Mouse (Mus musculus) megakaryocyte progenitor cell, adult 5-6 weeks (primary cell): Measurements from ENCODE around the gene Ppm1n. TPM values are rescaled to one million over a fixed set of nuclear protein-coding genes. Genes with fewer than 3 reads are reported as not detected.

Experiments
- total RNA-seq, 2 experiments: library from RNA; stranded (forward) in 1 of 2; stranded (reverse) in 1 of 2; fragments of 157-497, 149-512 nt in 1 of 2; fragments of 200-1000 nt in 1 of 2; gene quantifications; 2 replicates each; pipeline versions ENCODE4 v1.2.3 to v1.2.4; 2015 to 2017

Gene Ppm1n
- total RNA-seq, 2 experiments from 2014 or later = not detected

Other genes starting within 250 kb of the Ppm1n start
- gene Rsph6a, start 225.4 kb downstream of the Ppm1n start, total RNA-seq (2015) = not detected in 2 replicates
- gene Rsph6a, start 225.4 kb downstream of the Ppm1n start, total RNA-seq (2017) = 0.61 TPM in 1 of 2 replicates, not detected in the other
- gene Dmwd, start 203.8 kb downstream of the Ppm1n start, total RNA-seq (2015) = 4.4 and 5.5 TPM in 2 replicates
- gene Dmwd, start 203.8 kb downstream of the Ppm1n start, total RNA-seq (2017) = 1.5 and 2.3 TPM in 2 replicates
- 0.78 and 1.9 TPM in 2 replicates for gene Dmpk, start 196.2 kb downstream of the Ppm1n start, total RNA-seq (2015)
- 0.84 TPM in 1 of 2 replicates, not detected in the other for gene Dmpk, start 196.2 kb downstream of the Ppm1n start, total RNA-seq (2017)
- 2.8 and 3.9 TPM in 2 replicates for gene Six5, start 185.5 kb downstream of the Ppm1n start, total RNA-seq (2015)
- gene Six5, start 185.5 kb downstream of the Ppm1n start, total RNA-seq (2017) = 2.3 and 2.4 TPM in 2 replicates
- gene Gm4969, start 161.7 kb downstream of the Ppm1n start, total RNA-seq (2015) = 0.24 and 0.57 TPM in 2 replicates
- 0.03 and 0.42 TPM in 2 replicates for gene Gm4969, start 161.7 kb downstream of the Ppm1n start, total RNA-seq (2017)
- 2.0 and 2.1 TPM in 2 replicates for gene Fbxo46, start 160.2 kb downstream of the Ppm1n start, total RNA-seq (2015)
- gene Fbxo46, start 160.2 kb downstream of the Ppm1n start, total RNA-seq (2017) = 4.2 and 5.0 TPM in 2 replicates
- 6.5 and 6.9 TPM in 2 replicates for gene Qpctl, start 130.8 kb downstream of the Ppm1n start, total RNA-seq (2015)
- gene Qpctl, start 130.8 kb downstream of the Ppm1n start, total RNA-seq (2017) = 3.4 and 5.6 TPM in 2 replicates
- 106 and 117 TPM in 2 replicates for gene Snrpd2, start 130.3 kb downstream of the Ppm1n start, total RNA-seq (2015)
- 78.6 and 83.9 TPM in 2 replicates for gene Snrpd2, start 130.3 kb downstream of the Ppm1n start, total RNA-seq (2017)
- gene Gipr, start 113.9 kb downstream of the Ppm1n start, total RNA-seq (2015) = not detected in 2 replicates
- gene Gipr, start 113.9 kb downstream of the Ppm1n start, total RNA-seq (2017) = not detected in 2 replicates
- gene Eml2, start 103.6 kb downstream of the Ppm1n start, total RNA-seq (2015) = 4.3 and 5.5 TPM in 2 replicates
- gene Eml2, start 103.6 kb downstream of the Ppm1n start, total RNA-seq (2017) = 8.0 and 15.1 TPM in 2 replicates
- 0.12 TPM in 1 of 2 replicates, not detected in the other for gene Gpr4, start 67.5 kb downstream of the Ppm1n start, total RNA-seq (2015)
- gene Gpr4, start 67.5 kb downstream of the Ppm1n start, total RNA-seq (2017) = not detected in 2 replicates
- gene Opa3, start 51.7 kb downstream of the Ppm1n start, total RNA-seq (2015) = 12.4 and 16.1 TPM in 2 replicates
- gene Opa3, start 51.7 kb downstream of the Ppm1n start, total RNA-seq (2017) = 19.9 and 25.0 TPM in 2 replicates
- gene Vasp, start 8.2 kb downstream of the Ppm1n start, total RNA-seq (2015) = 46.7 and 49.6 TPM in 2 replicates
- gene Vasp, start 8.2 kb downstream of the Ppm1n start, total RNA-seq (2017) = 71.0 and 73.0 TPM in 2 replicates
- gene Rtn2, start 2.6 kb upstream of the Ppm1n start, total RNA-seq (2015) = not detected in 2 replicates
- gene Rtn2, start 2.6 kb upstream of the Ppm1n start, total RNA-seq (2017) = not detected in 2 replicates
- gene Fosb, start 30.0 kb upstream of the Ppm1n start, total RNA-seq (2015) = 18.2 and 28.4 TPM in 2 replicates
- 12.7 and 13.2 TPM in 2 replicates for gene Fosb, start 30.0 kb upstream of the Ppm1n start, total RNA-seq (2017)
- gene Ercc1, start 64.7 kb upstream of the Ppm1n start, total RNA-seq (2015) = 26.5 and 32.3 TPM in 2 replicates
- gene Ercc1, start 64.7 kb upstream of the Ppm1n start, total RNA-seq (2017) = 24.4 and 29.8 TPM in 2 replicates
- 11.1 and 13.6 TPM in 2 replicates for gene Cd3eap, start 79.4 kb upstream of the Ppm1n start, total RNA-seq (2015)
- gene Cd3eap, start 79.4 kb upstream of the Ppm1n start, total RNA-seq (2017) = 24.8 and 27.4 TPM in 2 replicates
- gene Ppp1r13l, start 79.7 kb upstream of the Ppm1n start, total RNA-seq (2015) = 6.3 and 7.2 TPM in 2 replicates
- gene Ppp1r13l, start 79.7 kb upstream of the Ppm1n start, total RNA-seq (2017) = 0.74 and 1.2 TPM in 2 replicates
- 10.7 and 11.2 TPM in 2 replicates for gene Ercc2, start 101.9 kb upstream of the Ppm1n start, total RNA-seq (2015)
- gene Ercc2, start 101.9 kb upstream of the Ppm1n start, total RNA-seq (2017) = 26.5 and 31.6 TPM in 2 replicates
- gene Klc3, start 124.0 kb upstream of the Ppm1n start, total RNA-seq (2015) = not detected in 2 replicates
- 0.10 TPM in 1 of 2 replicates, not detected in the other for gene Klc3, start 124.0 kb upstream of the Ppm1n start, total RNA-seq (2017)
- gene Ckm, start 124.7 kb upstream of the Ppm1n start, total RNA-seq (2015) = 0.71 and 0.94 TPM in 2 replicates
- 1.4 and 2.0 TPM in 2 replicates for gene Ckm, start 124.7 kb upstream of the Ppm1n start, total RNA-seq (2017)
- 10.3 and 11.0 TPM in 2 replicates for gene Mark4, start 178.8 kb upstream of the Ppm1n start, total RNA-seq (2015)
- gene Mark4, start 178.8 kb upstream of the Ppm1n start, total RNA-seq (2017) = 4.8 and 6.9 TPM in 2 replicates
- gene Exoc3l2, start 183.3 kb upstream of the Ppm1n start, total RNA-seq (2015) = 0.54 and 0.57 TPM in 2 replicates
- gene Exoc3l2, start 183.3 kb upstream of the Ppm1n start, total RNA-seq (2017) = 0.62 and 1.3 TPM in 2 replicates
- 2.9 and 3.3 TPM in 2 replicates for gene Bloc1s3, start 228.3 kb upstream of the Ppm1n start, total RNA-seq (2015)
- gene Bloc1s3, start 228.3 kb upstream of the Ppm1n start, total RNA-seq (2017) = 1.3 and 1.5 TPM in 2 replicates
- gene Trappc6a, start 228.3 kb upstream of the Ppm1n start, total RNA-seq (2015) = 55.2 and 58.3 TPM in 2 replicates
- 26.1 and 39.5 TPM in 2 replicates for gene Trappc6a, start 228.3 kb upstream of the Ppm1n start, total RNA-seq (2017)
- not detected in 2 replicates for gene Nkpd1, start 237.8 kb upstream of the Ppm1n start, total RNA-seq (2015)
- gene Nkpd1, start 237.8 kb upstream of the Ppm1n start, total RNA-seq (2017) = 0.17 and 0.34 TPM in 2 replicates